Mouse (Mus musculus): Measurements from ENCODE around the gene Parp8.

- no peak for TF ChIP-seq CHD2 (IDR thresholded peaks at IDR 0.05; ENCODE audit: low read depth, low read length)
- no peak for TF ChIP-seq ZNF384 (IDR thresholded peaks at IDR 0.05; ENCODE audit: low read depth, low read length)
- TF ChIP-seq HCFC1 (IDR thresholded peaks at IDR 0.05; ENCODE audit: borderline replicate concordance, insufficient read depth, low read length) = no peak
- no peak for TF ChIP-seq MAFK (IDR thresholded peaks at IDR 0.05; ENCODE audit: insufficient read depth, low read depth, low read length)
Observed at GRCm38 (mm10) chr13:117012031-117012430, 13.3 kb downstream of the Parp8 start.

Measured in ES-E14 (cell line).